Mouse (Mus musculus): Measurements from ENCODE around the gene Chd1.

The Chd1 gene

GRCm38 (mm10) chr17:15812136-15812778 lies 107.5 kb downstream of the Chd1 start:
- DNase-seq: no peak

- DNase-seq: no peak
These were observed 109.0 kb downstream of the Chd1 start for GRCm38 (mm10) chr17:15813658-15814212.

DNA sequence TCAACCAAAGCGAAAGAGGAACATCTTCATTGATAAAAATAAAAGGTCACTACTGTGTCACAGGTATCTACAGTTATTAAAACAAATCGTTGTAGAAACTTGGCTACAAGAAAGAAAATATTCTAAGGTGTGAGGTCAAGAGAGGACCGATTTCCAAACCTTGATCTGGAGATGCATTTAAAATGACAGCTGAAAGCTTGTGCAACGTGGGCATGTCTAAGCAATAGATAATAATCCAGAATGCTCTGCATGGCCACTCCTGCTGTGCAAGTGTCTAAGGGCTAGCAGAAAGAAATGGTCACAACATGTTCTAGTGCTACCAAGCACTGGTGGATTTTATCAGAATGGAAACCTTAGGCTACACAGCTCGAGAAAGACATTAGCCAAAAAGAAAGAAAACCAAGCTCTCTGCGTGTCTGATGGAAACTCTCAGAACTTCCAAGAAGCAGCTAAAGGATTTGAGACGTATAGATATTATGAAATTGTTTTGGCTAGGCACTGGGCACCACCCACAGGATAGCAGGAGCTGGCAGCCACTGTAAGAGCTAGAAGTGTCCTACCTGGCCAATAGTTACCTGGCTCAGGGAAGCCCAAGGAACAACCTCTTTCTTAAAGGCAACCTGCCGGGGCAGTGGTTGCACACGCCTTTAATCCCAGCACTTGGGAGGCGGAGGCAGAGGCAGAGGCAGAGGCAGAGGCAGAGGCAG lies 110.7 kb downstream of the Chd1 start:
- DNase-seq: no peak

DNA sequence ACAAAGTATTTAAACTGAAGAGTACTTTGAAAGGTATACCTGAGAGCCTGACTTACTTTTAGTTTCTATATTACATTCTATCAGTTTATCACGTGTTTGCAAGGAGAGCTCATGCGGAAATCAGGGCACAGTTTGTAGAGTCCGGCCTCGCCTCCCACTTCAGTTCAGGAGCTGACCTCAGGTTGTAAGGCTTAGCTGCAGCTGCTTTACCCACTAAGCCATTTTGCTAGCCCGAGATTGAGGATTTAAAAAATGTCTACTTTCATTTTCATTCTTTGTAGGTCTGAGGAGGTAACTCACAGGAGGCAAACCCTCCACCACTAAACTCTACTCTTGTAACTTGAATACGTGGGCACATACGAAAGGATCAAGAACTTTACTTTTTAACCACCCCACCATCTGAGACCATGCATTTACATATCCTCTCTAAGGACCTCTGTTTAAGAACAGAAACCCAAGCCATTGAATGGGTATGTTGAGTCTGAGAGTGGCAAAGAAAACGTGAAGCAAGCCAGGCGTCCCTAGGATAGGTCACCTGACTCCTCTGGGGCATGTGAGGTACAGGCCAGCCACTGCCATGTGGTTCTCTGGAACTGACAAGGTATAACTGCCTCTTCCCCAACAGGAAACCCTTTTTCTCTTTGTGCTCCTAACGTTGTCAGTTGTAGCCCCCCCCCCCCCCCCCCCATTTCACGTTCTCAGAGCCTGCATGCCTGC lies 111.8 kb downstream of the Chd1 start:
- DNase-seq: no peak

- no peak for DNase-seq
These were observed 112.3 kb downstream of the Chd1 start for GRCm38 (mm10) chr17:15817096-15817450.

GRCm38 (mm10) chr17:15817634-15818033 lies 112.9 kb downstream of the Chd1 start:
- DNase-seq: no peak

DNA sequence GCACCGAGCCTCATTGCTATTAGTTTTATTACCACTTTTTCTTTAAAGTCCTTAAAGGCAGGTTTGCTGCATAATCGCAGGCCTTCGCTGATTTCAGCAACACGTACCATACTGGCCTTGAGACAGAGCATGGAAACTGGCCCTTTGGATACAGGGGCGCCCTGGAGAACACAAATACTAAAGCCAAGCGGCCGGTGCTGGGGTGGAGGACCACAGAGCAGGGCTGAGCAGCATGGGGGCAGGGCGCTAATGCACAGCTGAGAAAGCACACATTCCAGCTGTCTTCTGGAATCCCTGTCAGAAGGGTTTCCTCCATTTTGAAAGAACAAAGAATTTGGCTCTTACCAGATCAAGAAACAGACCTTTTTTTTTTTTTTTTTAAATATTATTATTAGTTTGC lies 113.6 kb downstream of the Chd1 start:
- no peak for DNase-seq

DNA sequence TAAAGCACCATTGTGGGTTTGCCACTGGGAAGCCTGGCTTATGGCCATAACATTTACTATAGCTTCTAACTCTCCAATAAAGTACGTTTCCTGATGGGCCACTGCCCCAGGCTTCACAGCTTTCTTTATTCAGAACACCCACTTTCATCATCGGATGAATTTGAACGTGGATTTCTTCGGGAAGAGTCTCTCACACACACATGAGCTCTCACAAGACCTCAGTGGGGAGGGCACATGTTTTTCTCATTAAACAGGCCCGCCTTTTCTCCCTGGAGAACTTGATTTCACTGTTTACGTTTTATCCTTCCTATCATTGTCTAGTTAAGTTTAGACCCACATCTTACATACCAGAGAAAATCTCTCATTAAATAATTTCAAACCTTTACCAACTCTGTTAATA lies 115.4 kb downstream of the Chd1 start:
- DNase-seq: no peak

DNA sequence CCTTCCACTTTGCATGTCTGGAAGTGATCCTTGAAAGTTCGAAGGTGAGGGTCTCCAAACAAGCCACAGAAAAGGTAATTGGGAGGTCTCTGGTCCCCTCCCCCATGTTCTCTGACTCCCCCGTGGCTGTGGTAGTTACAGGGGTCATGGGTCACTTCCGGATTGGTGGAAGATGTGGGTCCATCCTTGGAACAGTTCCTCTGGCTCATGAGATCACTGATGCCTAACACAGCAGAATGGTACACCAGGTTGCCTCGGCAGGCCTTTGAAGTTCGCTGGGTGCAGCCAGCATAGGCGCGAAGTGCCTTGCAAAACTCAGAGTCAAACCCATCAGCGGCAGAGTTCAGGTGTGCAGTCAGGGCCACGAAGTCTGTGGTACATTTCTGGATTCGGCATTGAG lies 116.0 kb downstream of the Chd1 start:
- no peak for DNase-seq

DNA sequence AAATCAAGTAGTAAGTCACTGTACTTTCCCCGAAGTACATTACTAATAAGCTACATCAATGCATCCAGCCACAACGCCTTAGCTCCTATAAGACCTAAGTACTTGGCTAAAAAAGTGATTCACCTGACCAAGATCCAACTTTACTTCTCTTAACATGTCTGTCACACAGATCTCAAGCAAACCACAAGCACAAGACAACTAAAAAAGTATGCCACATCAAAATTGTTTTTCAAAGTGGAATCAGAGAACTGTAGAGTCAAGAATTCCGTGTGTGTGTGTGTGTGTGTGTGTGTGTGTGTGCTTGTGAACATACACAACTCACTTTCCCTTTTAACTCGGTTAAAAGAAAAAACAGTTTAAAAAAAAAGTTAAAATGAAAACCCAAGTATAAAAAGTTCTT lies 116.9 kb downstream of the Chd1 start:
- DNase-seq: no peak

Data from retina, postnatal 1 day (tissue).